Mouse (Mus musculus): ENCODE measurements around the gene H60b.

DNA sequence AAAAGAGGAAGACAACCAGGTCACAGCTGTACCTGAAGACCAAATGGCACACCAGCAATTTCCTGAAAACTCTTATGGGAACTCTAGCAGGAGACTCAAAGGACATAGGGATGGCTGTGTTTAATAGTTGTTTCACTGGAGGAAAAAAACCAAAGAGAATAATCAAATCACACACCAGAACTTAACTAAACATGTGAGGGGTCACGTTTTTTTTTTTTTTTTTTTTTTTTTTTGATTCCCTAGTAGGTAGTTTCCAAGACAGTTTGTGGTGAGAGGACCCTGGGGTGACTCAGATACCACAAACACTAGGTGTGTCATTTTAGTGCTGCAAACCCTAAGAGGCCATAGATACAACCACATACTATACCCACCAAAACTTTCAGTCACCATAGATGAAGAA, 137.3 kb downstream of the H60b start:
- TF ChIP-seq CTCF (IDR thresholded peaks at IDR 0.05) (no peak), POLR2A (IDR thresholded peaks at IDR 0.05; ENCODE audit: insufficient read depth, low read depth, low read length) (no peak), EP300 (IDR thresholded peaks at IDR 0.05; ENCODE audit: insufficient read depth, low read depth, low read length) (no peak)

Data from heart, adult 2 months (tissue).